Mouse (Mus musculus): ENCODE measurements around the gene Gimap8.
A peak's percentile ranks its signal among the peaks of the same experiment; 100 is the strongest.
"Not testable (repeated sequence)": the region's sequence is repeated elsewhere in the genome, so short reads cannot be mapped to it uniquely, and the experiment has no call there.

Gene Gimap8

GRCm38 (mm10) chr6:48646995-48647394 lies at the start of gene Gimap8:
Gene Gimap8, plus strand, starts transcription at chr6:48647234.
- DNase-seq (ENCODE audit: low spot score in 2 of 2): peak; percentile 82 to 88

- no peak for DNase-seq (ENCODE audit: low spot score in 2 of 2)
These were observed 46.4 kb upstream of the Gimap8 start for GRCm38 (mm10) chr6:48600594-48600993.

- peak; percentile 86 to 87 for DNase-seq (ENCODE audit: low spot score in 2 of 2)
These were observed 45.6 kb upstream of the Gimap8 start, which contains the start of gene Zfp775 for GRCm38 (mm10) chr6:48601271-48602079. Gene Zfp775, plus strand, starts transcription at chr6:48602063.

GRCm38 (mm10) chr6:48602080-48602741 lies 44.8 kb upstream of the Gimap8 start:
- DNase-seq (ENCODE audit: low spot score in 2 of 2): peak; percentile 53 to 64

- DNase-seq (ENCODE audit: low spot score in 2 of 2): no peak
These were observed 38.9 kb upstream of the Gimap8 start for GRCm38 (mm10) chr6:48608124-48608523.

- DNase-seq (ENCODE audit: low spot score in 2 of 2): no peak
These were observed 37.5 kb upstream of the Gimap8 start for GRCm38 (mm10) chr6:48609512-48609911.

- DNase-seq (ENCODE audit: low spot score in 2 of 2): no peak
These were observed 36.4 kb upstream of the Gimap8 start for GRCm38 (mm10) chr6:48610657-48611056.

- DNase-seq (ENCODE audit: low spot score in 2 of 2): no peak
These were observed 33.6 kb upstream of the Gimap8 start for GRCm38 (mm10) chr6:48613464-48613863.

GRCm38 (mm10) chr6:48614756-48615155 lies 32.3 kb upstream of the Gimap8 start:
- DNase-seq (ENCODE audit: low spot score in 2 of 2): no peak

GRCm38 (mm10) chr6:48620031-48620430 lies 27.0 kb upstream of the Gimap8 start:
- no peak for DNase-seq (ENCODE audit: low spot score in 2 of 2)

GRCm38 (mm10) chr6:48622186-48622843 lies 24.7 kb upstream of the Gimap8 start:
- not testable (repeated sequence) for DNase-seq (ENCODE audit: low spot score in 2 of 2)

- no peak for DNase-seq (ENCODE audit: low spot score in 2 of 2)
These were observed 23.6 kb upstream of the Gimap8 start for GRCm38 (mm10) chr6:48623460-48623859.

GRCm38 (mm10) chr6:48626464-48626863 lies 20.6 kb upstream of the Gimap8 start, which contains the start of gene AI854703:
Gene AI854703, plus strand, starts transcription at chr6:48626764.
- no peak for DNase-seq (ENCODE audit: low spot score in 2 of 2)

GRCm38 (mm10) chr6:48626984-48627383 lies 20.1 kb upstream of the Gimap8 start:
- DNase-seq (ENCODE audit: low spot score in 2 of 2): no peak

- no peak for DNase-seq (ENCODE audit: low spot score in 2 of 2)
These were observed 19.5 kb upstream of the Gimap8 start for GRCm38 (mm10) chr6:48627511-48627924.

- DNase-seq (ENCODE audit: low spot score in 2 of 2): no peak
These were observed 18.7 kb upstream of the Gimap8 start for GRCm38 (mm10) chr6:48628377-48628776.

GRCm38 (mm10) chr6:48628808-48629660 lies 18.0 kb upstream of the Gimap8 start:
- DNase-seq (ENCODE audit: low spot score in 2 of 2): peak in 1 of 2 experiments; percentile 31

GRCm38 (mm10) chr6:48629661-48630034 lies 17.4 kb upstream of the Gimap8 start:
- no peak for DNase-seq (ENCODE audit: low spot score in 2 of 2)

- DNase-seq (ENCODE audit: low spot score in 2 of 2): no peak
These were observed 16.2 kb upstream of the Gimap8 start for GRCm38 (mm10) chr6:48630831-48631230.

GRCm38 (mm10) chr6:48635105-48635504 lies 11.9 kb upstream of the Gimap8 start:
- DNase-seq (ENCODE audit: low spot score in 2 of 2): no peak

- DNase-seq (ENCODE audit: low spot score in 2 of 2): no peak
These were observed 10.5 kb upstream of the Gimap8 start for GRCm38 (mm10) chr6:48636515-48636914.
